In genomic region chr16:92946554-92946953, GRCm38 (mm10) we compare ENCODE assay signal across 13 mouse cellular contexts.
DNase-seq lines count a peak whose midpoint lies in the region; ATAC-seq and TF ChIP-seq lines count a peak whose summit lies in the region.
"Had no signal": no experiment of that assay in that cellular context is flagged by ENCODE, and none has a peak within 500 bp of the region (broad histone marks: within the 10 kb centered on the region; RNA-seq: fewer than 3 reads in every experiment).

No protein-coding gene starts in this region.

- no peak for TF ChIP-seq EP300 in CH12.LX (IDR thresholded peaks at IDR 0.05; ENCODE audit: low read length)

- H3K27me3 ChIP-seq in CH12.LX (replicated peaks) = no peaks in the 10 kb centered on the region
- H3K27me3 ChIP-seq in splenic B cell, adult 2 months (ENCODE audit: control insufficient read depth, insufficient read depth, low read length, poor library complexity, severe bottlenecking) = no peaks in the 10 kb centered on the region

- dilution Hi-C loops in CH12.LX (cut with MboI; ENCODE audit: extremely low pct_ligation_motif_present, extremely low pct_unique_long_range_greater_than_20kb, low sequenced_read_pairs) = no loop called here

- peaks cover 3 to 14% of the 10 kb centered on the region in 2 experiments; a peak in 2 of 4 replicates for H3K4me1 ChIP-seq in CH12.LX (ENCODE audit: control insufficient read depth in 1 of 2, insufficient read depth in 2 of 2)

- no peak overlapping the region for H3K4me3 ChIP-seq in CH12.LX (replicated peaks in 1 of 3; ENCODE audit: low read depth in 2 of 3, low read length in 2 of 3, poor library complexity in 1 of 3)
- H3K4me3 ChIP-seq: heart, adult 2 months had no signal

- H3K79me2 ChIP-seq in CH12.LX (replicated peaks; ENCODE audit: control insufficient read depth, extremely low read depth, insufficient read depth, poor library complexity, severe bottlenecking) = no peaks in the 10 kb centered on the region

- TF ChIP-seq POLR2A in CH12.LX (IDR thresholded peaks at IDR 0.05; ENCODE audit: low read depth, low read length) = no peak

- no peak overlapping the region for H3K27ac ChIP-seq in CH12.LX (ENCODE audit: insufficient read depth, low read depth)
- H3K27ac ChIP-seq: heart, adult 2 months had no signal

- no peaks in the 10 kb centered on the region for H3K36me3 ChIP-seq in CH12.LX (replicated peaks in 1 of 2; ENCODE audit: control insufficient read depth in 1 of 2, insufficient read depth in 1 of 2, low read length in 1 of 2)
- H3K36me3 ChIP-seq in splenic B cell, adult 2 months (ENCODE audit: control insufficient read depth, insufficient read depth, low read length, poor library complexity, severe bottlenecking) = no peaks in the 10 kb centered on the region

- DNase-seq in 416B (ENCODE audit: low read depth) = peak; percentile 29
- peak; percentile 20 for DNase-seq in CH12.LX (ENCODE audit: extremely low read depth)
- peak; percentile 41 for DNase-seq in splenic B cell, adult 2 months (ENCODE audit: low read depth, low spot score)
- no peak for DNase-seq in Muller cell, postnatal 12 days (ENCODE audit: inconsistent ontology term)
- DNase-seq in kidney, adult 9 months = no peak
- no peak for DNase-seq in yolk sac, embryonic 10.5 days (ENCODE audit: low spot score)
- DNase-seq: cerebellum, adult 9-11 months; heart, postnatal 14 days; kidney, postnatal 14 days; layer of hippocampus, postnatal 36 days; lung, embryonic 14.5 days had no signal

- no peak overlapping the region for H3K4me2 ChIP-seq in CH12.LX (ENCODE audit: insufficient read depth, low read depth, poor library complexity, severe bottlenecking)
- H3K4me2 ChIP-seq: lung, embryonic 14.5 days had no signal

- no peak for TF ChIP-seq RAD21 in CH12.LX (IDR thresholded peaks at IDR 0.05; ENCODE audit: low read depth, low read length)

- peak; percentile 48 for ATAC-seq in inflammation-experienced regulatory T-cells, adult 6 months

- no peaks in the 10 kb centered on the region for H3K9me3 ChIP-seq in CH12.LX (replicated peaks; ENCODE audit: low read length)

- TF ChIP-seq CTCF in CH12.LX (conservative IDR thresholded peaks at IDR 0.05 in 1 of 2, IDR thresholded peaks at IDR 0.05 in 1 of 2; ENCODE audit: low read depth in 2 of 2, low read length in 2 of 2) = no peak

- H3K9ac ChIP-seq in CH12.LX (ENCODE audit: insufficient read depth, low read depth) = no peak overlapping the region
- H3K9ac ChIP-seq: lung, embryonic 14.5 days had no signal

- in situ Hi-C loops in CH12.LX (cut with MboI; ENCODE audit: low pct_ligation_motif_present, low pct_unique_long_range_greater_than_20kb, low sequenced_read_pairs) = no loop called here

TF ChIP-seq in CH12.LX, 34 proteins besides CTCF, POLR2A, EP300 and RAD21:
- TF ChIP-seq SIN3A (IDR thresholded peaks at IDR 0.05; ENCODE audit: low read length) (no peak), ZMIZ1 (IDR thresholded peaks at IDR 0.05; ENCODE audit: low read depth, low read length) (no peak), TBP (conservative IDR thresholded peaks at IDR 0.05; ENCODE audit: low read depth, low read length) (no peak), USF1 (IDR thresholded peaks at IDR 0.05; ENCODE audit: low read depth, low read length) (no peak), ZNF384 (IDR thresholded peaks at IDR 0.05; ENCODE audit: low read depth, low read length) (no peak), CHD2 (IDR thresholded peaks at IDR 0.05; ENCODE audit: low read length) (no peak), ELF1 (IDR thresholded peaks at IDR 0.05; ENCODE audit: low read depth, low read length) (no peak), RCOR1 (conservative IDR thresholded peaks at IDR 0.05; ENCODE audit: low read depth, low read length) (no peak), KAT2A (IDR thresholded peaks at IDR 0.05; ENCODE audit: insufficient replicate concordance, low read length) (no peak), MEF2A (IDR thresholded peaks at IDR 0.05; ENCODE audit: borderline replicate concordance, low read depth, low read length) (no peak), USF2 (conservative IDR thresholded peaks at IDR 0.05; ENCODE audit: low read depth, low read length) (no peak)
TF ChIP-seq in CH12.LX: peak in this region for 0.

Comparison
In these comparisons a context has a peak if more than half of its experiments do, and no peak if none do; other contexts are left out.
1. DNase-seq: peak in 416B (single experiment), CH12.LX (single experiment) and splenic B cell, adult 2 months (single experiment); none in Muller cell, postnatal 12 days (single experiment), kidney, adult 9 months (single experiment) and yolk sac, embryonic 10.5 days (single experiment).